Mouse (Mus musculus) heart, postnatal 25 days (tissue): ENCODE results near the gene Cab39l. TPM values are rescaled to one million over a fixed set of nuclear protein-coding genes. Genes with fewer than 3 reads are reported as not detected.
"Not testable (repeated sequence)": the region's sequence is repeated elsewhere in the genome, so short reads cannot be mapped to it uniquely, and the experiment has no call there.

Experiments
- DNase-seq: peaks from one replicate; pipeline ENCODE4 v3.0.0; 2022; ENCODE audit warnings: low spot score
- intact Hi-C: fragments of 180-260 bp; cut with DNase I; formaldehyde crosslinking; loops from one replicate; pipeline ENCODE4 v1.15.1; 2025
- total RNA-seq, 2 experiments: library from RNA; stranded (reverse); gene quantifications; 2 replicates each; pipeline ENCODE4 v1.2.3; 2021

Cab39l gene
- total RNA-seq, 2 experiments from 2014 or later: 21.9 to 25.5 TPM

GRCm38 (mm10) chr14:59555018-59555417, 114.2 kb downstream of the Cab39l start:
- no peak for DNase-seq
- intact Hi-C loops: loop anchor here (2.0 kb wide), 1 partner anchor 86 kb away; no protein-coding TSS in a partner anchor

- intact Hi-C loops: loop anchor here (2.0 kb wide), 4 partner anchors 87 to 401 kb away; no protein-coding TSS in a partner anchor
- peak; percentile 29 for DNase-seq
Observed at GRCm38 (mm10) chr14:59555928-59556531, 115.3 kb downstream of the Cab39l start.

DNA sequence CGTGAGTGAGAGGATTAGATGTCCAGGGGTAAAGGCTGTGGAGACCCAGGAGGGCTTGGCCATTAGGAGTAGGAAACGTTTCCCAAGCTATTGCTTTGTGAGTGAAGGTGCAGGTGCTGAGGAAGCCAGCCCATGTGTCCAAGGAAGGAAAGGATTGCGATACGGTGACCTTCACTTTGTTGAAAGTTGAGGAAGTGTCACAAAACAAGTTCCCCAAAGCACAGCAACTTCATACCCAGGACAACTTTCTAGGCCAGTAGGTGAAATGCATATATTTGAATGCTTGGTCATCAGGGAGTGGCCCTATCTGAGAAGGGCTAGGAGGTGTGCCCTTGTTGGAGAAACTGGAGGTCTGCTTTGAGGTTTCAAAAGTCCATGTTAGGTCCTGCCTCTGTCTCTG, 116.3 kb downstream of the Cab39l start:
- DNase-seq: no peak
- intact Hi-C loops: loop anchor here (2.0 kb wide), 3 partner anchors 168 to 402 kb away; no protein-coding TSS in a partner anchor

DNA sequence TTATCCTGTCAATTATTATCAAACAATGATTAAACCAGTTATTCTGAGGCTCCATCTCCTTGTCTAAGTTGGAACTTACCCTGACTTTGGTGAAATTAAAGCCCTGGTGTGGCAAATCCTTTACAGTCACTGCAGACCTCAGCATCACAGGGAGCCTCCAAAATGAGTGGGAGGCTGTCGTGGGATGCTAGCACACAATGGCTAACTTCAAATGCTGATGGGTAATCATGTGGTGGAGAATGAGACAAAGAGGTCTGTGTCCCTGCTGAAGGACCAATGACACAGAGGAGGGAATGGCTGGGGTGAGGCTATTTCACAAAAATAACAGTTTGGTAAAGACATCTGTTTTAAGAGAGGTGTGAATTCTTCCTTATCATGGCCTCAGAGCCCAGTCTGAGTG, 117.1 kb downstream of the Cab39l start:
- intact Hi-C loops: loop anchor here (2.0 kb wide), 3 partner anchors 169 to 403 kb away; no protein-coding TSS in a partner anchor
- DNase-seq: no peak

DNA sequence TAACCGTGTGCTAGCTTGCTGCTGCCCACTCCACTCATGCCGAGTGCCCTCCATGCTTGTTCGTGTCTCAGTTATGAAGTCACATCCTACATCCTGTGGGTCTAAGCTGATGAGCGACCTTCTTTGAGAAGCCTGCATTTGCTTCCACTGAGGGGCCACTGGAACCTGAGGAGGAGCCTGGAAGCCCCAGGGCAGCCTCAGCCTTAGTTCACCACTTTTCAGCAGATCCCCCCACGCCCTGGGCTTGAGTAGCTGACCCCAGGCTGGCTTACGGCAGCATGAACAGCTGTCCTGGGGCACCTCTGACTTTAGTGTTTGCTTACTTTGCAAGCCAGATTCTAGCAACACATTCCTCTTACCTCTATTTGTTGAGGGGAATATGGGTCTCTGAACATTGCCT, 126.0 kb downstream of the Cab39l start:
- DNase-seq: no peak
- intact Hi-C loops: no loop called here

GRCm38 (mm10) chr14:59576385-59576784, 135.6 kb downstream of the Cab39l start:
- intact Hi-C loops: no loop called here
- DNase-seq: no peak

DNA sequence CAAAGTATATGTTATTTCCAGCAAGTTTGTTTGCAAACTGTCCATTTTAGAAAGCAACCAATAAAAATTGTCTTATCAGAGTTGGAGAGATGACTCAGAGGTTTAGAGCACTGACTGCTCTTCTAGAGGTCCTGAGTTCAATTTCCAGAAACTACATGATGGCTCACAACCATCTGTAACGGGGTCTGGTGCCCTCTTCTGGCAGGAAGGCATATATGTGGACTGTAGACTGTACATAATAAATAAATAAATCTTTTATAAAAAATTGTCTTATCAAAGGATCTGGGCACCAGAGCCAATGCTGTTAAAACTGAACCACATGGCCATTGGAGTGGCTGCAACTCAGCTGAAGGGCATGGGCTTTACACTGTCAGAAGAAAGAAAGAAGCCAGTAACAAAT, 149.8 kb downstream of the Cab39l start:
- intact Hi-C loops: no loop called here
- DNase-seq: no peak

- no peak for DNase-seq
- intact Hi-C loops: no loop called here
Observed at GRCm38 (mm10) chr14:59591901-59592300, 151.1 kb downstream of the Cab39l start.

DNA sequence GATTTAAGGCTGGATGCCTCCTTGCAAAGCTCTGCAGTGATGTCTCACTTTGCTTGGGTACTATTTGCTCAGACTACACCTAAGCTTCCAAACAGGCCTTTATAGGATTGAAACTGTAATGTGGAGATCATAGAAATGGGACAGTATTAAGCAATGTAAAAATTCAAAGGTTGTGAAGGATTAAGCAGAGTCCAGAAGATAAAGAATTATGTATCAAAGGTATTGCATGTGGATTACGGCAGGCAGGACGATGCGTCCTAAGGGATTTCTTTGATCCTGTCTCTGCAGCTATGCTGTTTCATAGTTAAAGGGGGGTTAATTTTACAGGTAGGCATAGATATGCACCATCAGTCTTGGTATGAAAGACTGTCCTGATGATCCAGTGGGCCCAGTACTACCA, 151.8 kb downstream of the Cab39l start:
- intact Hi-C loops: no loop called here
- no peak for DNase-seq

- no peak for DNase-seq
- intact Hi-C loops: no loop called here
Observed at GRCm38 (mm10) chr14:59594988-59595387, 154.2 kb downstream of the Cab39l start.

DNA sequence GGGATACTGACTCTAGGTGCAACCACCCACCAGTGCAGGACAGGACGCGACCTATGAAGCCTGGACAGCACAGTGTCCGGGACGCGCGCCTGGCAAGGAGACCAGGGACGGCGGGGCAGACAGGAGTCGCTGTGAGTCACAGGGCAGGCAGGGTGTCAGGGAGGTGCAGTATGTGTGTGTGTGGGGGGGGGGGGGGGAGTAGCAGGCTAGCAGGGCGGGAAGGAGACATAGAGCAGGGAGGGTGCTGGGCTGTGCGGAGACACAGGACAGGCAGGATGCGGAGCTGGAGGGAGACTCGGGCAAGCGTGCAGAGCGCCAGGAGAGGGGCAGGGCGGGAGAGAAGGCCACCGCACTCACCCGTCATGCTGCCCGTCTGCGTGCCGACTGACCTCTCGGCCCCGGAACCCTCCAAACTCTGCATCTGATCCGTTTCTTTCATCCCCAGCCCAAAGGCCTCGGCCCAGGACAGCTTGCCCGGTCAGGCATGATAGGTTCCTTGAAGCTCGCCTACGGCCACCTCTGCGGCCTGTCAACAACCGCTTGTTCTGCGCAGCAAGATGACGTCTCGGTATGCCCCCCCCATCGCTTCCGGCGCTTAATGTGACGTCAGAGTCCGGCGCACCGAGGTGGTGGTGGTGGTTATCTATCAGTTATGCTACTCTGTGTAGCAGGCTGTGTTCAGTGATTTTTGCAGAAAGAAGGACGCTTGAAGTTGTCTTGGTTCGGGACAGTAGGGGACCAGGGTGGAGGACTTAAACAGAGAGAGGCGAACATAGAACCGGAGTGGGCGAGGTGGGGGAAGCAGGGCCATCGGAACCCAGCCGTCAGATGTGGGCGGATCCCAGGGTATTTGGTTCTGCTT, 156.9 kb downstream of the Cab39l start, which contains the start of gene Cdadc1:
TSS of gene Cdadc1 (minus strand) at position 562 of the 862 bp plus-strand sequence.
- DNase-seq: peak; percentile 86
- intact Hi-C loops: no loop called here

DNA sequence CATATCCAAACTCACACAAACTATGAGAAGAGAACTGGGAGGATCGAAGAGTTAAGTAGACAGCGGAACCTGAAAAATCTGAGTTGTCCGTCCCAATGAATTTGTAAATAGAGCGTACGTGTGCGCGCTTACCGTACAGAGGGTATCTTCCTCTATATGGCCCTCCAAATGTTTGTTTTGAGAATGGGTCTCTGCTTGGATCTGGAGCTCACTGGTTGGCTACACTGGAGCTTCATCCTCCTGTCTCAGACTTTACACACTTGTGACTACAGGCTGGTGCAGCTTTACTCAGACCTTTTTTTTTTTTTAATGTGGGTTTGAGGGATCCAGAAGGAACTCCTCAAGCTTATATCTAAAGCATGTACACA, 157.5 kb downstream of the Cab39l start:
- intact Hi-C loops: no loop called here

DNA sequence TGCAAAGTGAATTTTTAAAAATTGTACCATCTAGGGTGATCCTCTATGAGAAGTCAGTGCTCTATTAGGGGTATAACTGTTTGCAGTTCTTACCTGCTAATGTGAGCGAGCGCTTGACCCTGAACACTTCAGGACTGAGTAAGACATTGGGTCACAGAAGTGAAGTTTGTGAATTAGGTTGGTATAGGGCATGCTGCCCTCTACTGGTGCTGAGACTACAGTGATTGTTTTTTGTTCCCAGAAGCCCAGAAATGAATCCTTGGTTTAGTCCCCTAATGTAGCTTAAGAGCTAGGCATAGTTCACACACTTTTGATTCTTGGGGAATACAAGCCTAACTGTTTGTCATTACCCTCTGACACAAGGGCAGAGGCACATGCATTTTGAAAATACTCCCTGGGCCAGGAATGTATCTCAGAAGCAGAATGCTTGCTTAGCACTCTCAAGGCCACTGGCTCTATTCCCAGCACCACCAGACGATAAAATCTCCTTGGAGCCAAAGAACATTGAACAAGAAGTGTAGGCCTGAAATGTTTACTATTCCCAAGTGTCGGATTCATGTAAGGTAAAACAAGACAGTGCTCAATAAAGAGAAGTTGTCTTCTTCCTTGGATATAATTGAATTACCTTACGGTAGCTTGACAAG, 163.4 kb downstream of the Cab39l start:
- DNase-seq: no peak

More for the DNA sequence above, 157.5 kb downstream of the Cab39l start:
- no peak for DNase-seq

GRCm38 (mm10) chr14:59605671-59606353, 165.0 kb downstream of the Cab39l start:
- DNase-seq: no peak
- intact Hi-C loops: loop anchor here (1.0 to 2.0 kb wide), 3 partner anchors 337 to 1089 kb away; no protein-coding TSS in a partner anchor

More for the DNA sequence above, 163.4 kb downstream of the Cab39l start:
- intact Hi-C loops: loop anchor here (2.0 kb wide), 2 partner anchors 339 to 1091 kb away; no protein-coding TSS in a partner anchor

DNA sequence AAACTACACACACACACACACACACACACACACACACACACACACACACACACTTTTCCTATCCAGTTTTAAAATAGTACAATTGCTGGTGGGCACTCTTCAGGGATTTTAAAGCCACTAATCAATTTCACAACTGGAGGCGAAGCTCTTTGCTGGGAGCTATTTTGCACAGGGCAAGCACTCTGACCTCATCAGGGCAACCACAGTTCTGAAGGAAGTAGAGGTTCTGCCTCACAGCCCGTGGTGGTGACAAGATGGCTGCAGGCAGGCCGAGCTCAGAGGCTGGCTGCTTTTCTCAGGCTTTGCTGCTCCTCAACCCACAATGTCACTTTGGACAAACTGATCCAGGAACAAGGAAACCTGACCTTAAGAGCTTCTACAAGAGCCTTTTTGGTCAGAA, 166.2 kb downstream of the Cab39l start:
- intact Hi-C loops: no loop called here
- no peak for DNase-seq

GRCm38 (mm10) chr14:59612920-59613625, 172.3 kb downstream of the Cab39l start:
- DNase-seq: no peak
- intact Hi-C loops: loop anchor here (2.0 kb wide), 1 partner anchor 330 kb away; no protein-coding TSS in a partner anchor

DNA sequence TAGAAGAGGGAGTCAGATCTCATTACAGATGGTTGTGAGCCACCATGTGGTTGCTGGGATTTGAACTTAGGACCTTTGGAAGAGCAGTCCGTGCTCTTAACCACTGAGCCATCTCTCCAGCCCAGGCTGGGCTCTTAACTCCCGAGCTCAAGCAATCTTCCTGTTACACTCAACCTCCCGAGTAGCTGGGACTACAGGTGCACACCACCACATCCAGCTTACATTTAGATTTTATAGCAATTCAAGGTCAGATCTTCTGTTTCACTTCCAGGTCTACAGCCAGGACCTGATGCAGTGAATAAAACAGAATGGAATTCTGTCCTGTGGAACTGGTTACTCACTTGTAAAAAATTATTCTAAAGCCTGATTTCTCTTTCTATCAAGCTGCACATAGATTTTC, 173.4 kb downstream of the Cab39l start:
- DNase-seq, intact Hi-C loops: not testable (repeated sequence)

DNA sequence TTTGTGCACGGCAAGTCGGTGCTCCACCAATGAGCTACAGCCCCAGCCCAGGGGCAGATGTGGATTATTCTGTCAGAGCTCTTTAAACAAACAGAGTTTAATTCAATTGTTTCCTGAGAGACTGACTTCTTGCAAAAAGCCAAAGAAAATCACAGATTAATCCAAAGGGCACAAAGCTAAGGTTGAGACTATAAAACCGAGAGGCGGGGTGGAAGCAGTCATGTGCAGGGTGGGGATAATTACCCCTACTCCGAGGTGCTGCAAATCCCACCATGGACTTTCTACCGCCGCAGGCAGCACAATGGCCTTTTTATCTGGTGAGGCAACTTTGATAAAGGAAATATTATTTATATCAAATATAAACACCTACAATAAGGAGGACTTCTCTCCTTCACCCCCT, 176.0 kb downstream of the Cab39l start:
- DNase-seq: no peak
- intact Hi-C loops: no loop called here

GRCm38 (mm10) chr14:59624326-59624885, 183.6 kb downstream of the Cab39l start:
- intact Hi-C loops: no loop called here

More at GRCm38 (mm10) chr14:59624326-59624885, 183.6 kb downstream of the Cab39l start:
- DNase-seq: no peak
